Mouse (Mus musculus): Measurements from ENCODE around the gene Notch3. TPM values are rescaled to one million over a fixed set of nuclear protein-coding genes. Genes with fewer than 3 reads are reported as not detected.

The Notch3 gene
- total RNA-seq, 1 experiment = 37.4 TPM

DNA sequence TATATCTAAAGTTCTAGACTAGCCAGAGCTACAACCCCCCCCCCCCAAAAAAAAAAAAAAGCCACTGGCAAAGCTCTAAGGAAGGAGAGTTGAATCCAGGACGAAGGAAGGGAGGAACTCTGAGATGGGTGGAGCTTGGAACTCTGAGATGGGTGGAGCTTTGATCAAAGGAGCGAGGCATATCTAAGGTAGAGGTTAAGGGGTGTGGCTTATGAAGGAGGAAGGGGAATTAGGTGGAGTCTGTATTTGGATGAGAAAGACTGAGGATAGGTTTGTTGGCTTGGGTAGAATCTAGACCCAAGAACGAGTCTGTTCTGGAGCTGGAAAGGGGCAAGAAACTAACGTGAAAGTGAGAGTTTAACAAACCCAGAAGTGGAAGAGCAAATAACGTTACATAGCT, 23.2 kb upstream of the Notch3 start:
- DNase-seq (ENCODE audit: low read depth, low spot score) = peak; percentile 82
- Histone ChIP-seq H3K4me1 (ENCODE audit: control insufficient read depth in 2 of 2, insufficient read depth in 2 of 2, low read length in 2 of 2, poor library complexity in 1 of 2) (peaks cover 3 to 10% of the 10 kb centered on the region in 2 experiments; a peak in 3 of 4 replicates), H3K36me3 (ENCODE audit: control insufficient read depth, insufficient read depth, low read length, poor library complexity, severe bottlenecking) (no peaks in the 10 kb centered on the region), H3K9me3 (ENCODE audit: control insufficient read depth, insufficient read depth, low read depth, low read length) (no peaks in the 10 kb centered on the region), H3K27ac (ENCODE audit: insufficient read depth, low read depth, low read length, poor library complexity, severe bottlenecking) (no peak overlapping the region), H3K9ac (ENCODE audit: insufficient read depth, low read depth, low read length, poor library complexity, severe bottlenecking) (no peak overlapping the region), H3K4me3 (ENCODE audit: insufficient read depth in 1 of 2, low read depth in 1 of 2, low read length in 2 of 2, poor library complexity in 1 of 2, severe bottlenecking in 1 of 2) (peak overlapping the region; percentile 56; a peak in 2 of 4 replicates)
- TF ChIP-seq ZC3H11A (IDR thresholded peaks at IDR 0.05; ENCODE audit: borderline replicate concordance, low read depth, low read length) = no peak
- no peak for TF ChIP-seq HCFC1 (IDR thresholded peaks at IDR 0.05; ENCODE audit: borderline replicate concordance, insufficient read depth, low read length)
- no peak for TF ChIP-seq ZNF384 (IDR thresholded peaks at IDR 0.05; ENCODE audit: low read depth, low read length)
- TF ChIP-seq MAFK (IDR thresholded peaks at IDR 0.05; ENCODE audit: insufficient read depth, low read depth, low read length) = no peak
- TF ChIP-seq CHD2 (IDR thresholded peaks at IDR 0.05; ENCODE audit: low read depth, low read length) = no peak
- in situ Hi-C loops (cut with MboI; ENCODE audit: low sequenced_read_pairs in 2 of 2, unreplicated experiment in 2 of 2) = no loop called here

DNA sequence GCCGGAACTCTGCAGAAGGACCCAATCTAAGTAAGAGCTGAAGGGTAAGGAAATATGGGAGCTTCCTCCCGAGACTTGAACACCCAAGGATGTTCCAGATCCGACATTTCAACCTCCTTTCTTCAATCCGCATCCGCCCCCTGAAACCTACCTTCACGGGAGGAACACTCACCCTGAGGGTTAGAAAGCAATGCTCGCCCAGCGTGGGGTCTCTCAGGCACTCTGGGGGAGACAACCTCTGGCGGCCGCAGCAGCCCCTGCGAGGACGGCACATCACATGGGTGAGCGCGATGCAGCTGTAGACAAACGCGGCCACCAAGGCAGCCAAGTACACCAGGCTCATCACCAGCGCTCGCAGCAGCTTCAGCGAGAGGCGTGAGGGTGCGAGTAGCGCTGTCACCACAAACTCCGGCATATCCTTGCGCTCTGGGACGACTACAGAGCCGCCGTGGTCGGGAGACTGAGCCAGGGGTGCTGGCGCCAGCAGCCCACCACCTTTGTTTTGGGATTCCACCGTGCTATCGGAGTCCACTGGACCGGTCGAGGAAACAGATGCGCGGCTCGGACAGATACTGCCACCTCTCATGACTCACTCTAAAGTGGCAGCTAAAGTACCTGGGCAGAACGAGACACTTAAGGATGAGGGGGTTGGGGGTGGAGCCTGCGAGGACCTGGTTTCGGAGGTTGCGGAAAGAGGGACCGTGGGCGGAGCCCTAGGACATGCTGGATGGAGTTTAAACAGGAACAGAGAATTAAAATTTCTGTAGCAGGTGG, 22.4 kb upstream of the Notch3 start, which contains the start of gene Ephx3:
Gene Ephx3, minus strand, starts transcription at position 687 of the 774 bp plus-strand sequence.
- DNase-seq (ENCODE audit: low read depth, low spot score) = peak; percentile 48
- no peaks in the 10 kb centered on the region for H3K36me3 ChIP-seq (ENCODE audit: control insufficient read depth, insufficient read depth, low read length, poor library complexity, severe bottlenecking)
- H3K9ac ChIP-seq (ENCODE audit: insufficient read depth, low read depth, low read length, poor library complexity, severe bottlenecking) = peak within 1 kb of the TSS; percentile 32; the same call in 1 of the 2 replicates
- no peak within 1 kb of the TSS for H3K27ac ChIP-seq (ENCODE audit: insufficient read depth, low read depth, low read length, poor library complexity, severe bottlenecking)
- TF ChIP-seq ZC3H11A (IDR thresholded peaks at IDR 0.05; ENCODE audit: borderline replicate concordance, low read depth, low read length) (no peak), MAFK (IDR thresholded peaks at IDR 0.05; ENCODE audit: insufficient read depth, low read depth, low read length) (no peak)
- H3K9me3 ChIP-seq (ENCODE audit: control insufficient read depth, insufficient read depth, low read depth, low read length) = no peaks in the 10 kb centered on the region
- peaks cover 3 to 10% of the 10 kb centered on the region in 2 experiments; a peak in 3 of 4 replicates for H3K4me1 ChIP-seq (ENCODE audit: control insufficient read depth in 2 of 2, insufficient read depth in 2 of 2, low read length in 2 of 2, poor library complexity in 1 of 2)
- in situ Hi-C loops (cut with MboI; ENCODE audit: low sequenced_read_pairs in 2 of 2, unreplicated experiment in 2 of 2) = no loop called here
- peak within 1 kb of the TSS; percentile 56 for H3K4me3 ChIP-seq (ENCODE audit: insufficient read depth in 1 of 2, low read depth in 1 of 2, low read length in 2 of 2, poor library complexity in 1 of 2, severe bottlenecking in 1 of 2)

- no peak overlapping the region for H3K9ac ChIP-seq (ENCODE audit: insufficient read depth, low read depth, low read length, poor library complexity, severe bottlenecking)
- in situ Hi-C loops (cut with MboI; ENCODE audit: low sequenced_read_pairs in 2 of 2, unreplicated experiment in 2 of 2) = no loop called here
- TF ChIP-seq HCFC1 (IDR thresholded peaks at IDR 0.05; ENCODE audit: borderline replicate concordance, insufficient read depth, low read length) = no peak
- TF ChIP-seq ZC3H11A (IDR thresholded peaks at IDR 0.05; ENCODE audit: borderline replicate concordance, low read depth, low read length) = no peak
- TF ChIP-seq ZNF384 (IDR thresholded peaks at IDR 0.05; ENCODE audit: low read depth, low read length) = no peak
- TF ChIP-seq CHD2 (IDR thresholded peaks at IDR 0.05; ENCODE audit: low read depth, low read length) = no peak
- no peak for TF ChIP-seq MAFK (IDR thresholded peaks at IDR 0.05; ENCODE audit: insufficient read depth, low read depth, low read length)
- H3K4me3 ChIP-seq (ENCODE audit: insufficient read depth in 1 of 2, low read depth in 1 of 2, low read length in 2 of 2, poor library complexity in 1 of 2, severe bottlenecking in 1 of 2) = no peak overlapping the region
- no peaks in the 10 kb centered on the region for H3K9me3 ChIP-seq (ENCODE audit: control insufficient read depth, insufficient read depth, low read depth, low read length)
- peaks cover 1 to 9% of the 10 kb centered on the region in 2 experiments; a peak in 1 of 4 replicates for H3K4me1 ChIP-seq (ENCODE audit: control insufficient read depth in 2 of 2, insufficient read depth in 2 of 2, low read length in 2 of 2, poor library complexity in 1 of 2)
- H3K36me3 ChIP-seq (ENCODE audit: control insufficient read depth, insufficient read depth, low read length, poor library complexity, severe bottlenecking) = no peaks in the 10 kb centered on the region
- DNase-seq (ENCODE audit: low read depth, low spot score) = no peak
- H3K27ac ChIP-seq (ENCODE audit: insufficient read depth, low read depth, low read length, poor library complexity, severe bottlenecking) = no peak overlapping the region
These were observed 16.4 kb upstream of the Notch3 start for GRCm38 (mm10) chr17:32183017-32183416.

DNA sequence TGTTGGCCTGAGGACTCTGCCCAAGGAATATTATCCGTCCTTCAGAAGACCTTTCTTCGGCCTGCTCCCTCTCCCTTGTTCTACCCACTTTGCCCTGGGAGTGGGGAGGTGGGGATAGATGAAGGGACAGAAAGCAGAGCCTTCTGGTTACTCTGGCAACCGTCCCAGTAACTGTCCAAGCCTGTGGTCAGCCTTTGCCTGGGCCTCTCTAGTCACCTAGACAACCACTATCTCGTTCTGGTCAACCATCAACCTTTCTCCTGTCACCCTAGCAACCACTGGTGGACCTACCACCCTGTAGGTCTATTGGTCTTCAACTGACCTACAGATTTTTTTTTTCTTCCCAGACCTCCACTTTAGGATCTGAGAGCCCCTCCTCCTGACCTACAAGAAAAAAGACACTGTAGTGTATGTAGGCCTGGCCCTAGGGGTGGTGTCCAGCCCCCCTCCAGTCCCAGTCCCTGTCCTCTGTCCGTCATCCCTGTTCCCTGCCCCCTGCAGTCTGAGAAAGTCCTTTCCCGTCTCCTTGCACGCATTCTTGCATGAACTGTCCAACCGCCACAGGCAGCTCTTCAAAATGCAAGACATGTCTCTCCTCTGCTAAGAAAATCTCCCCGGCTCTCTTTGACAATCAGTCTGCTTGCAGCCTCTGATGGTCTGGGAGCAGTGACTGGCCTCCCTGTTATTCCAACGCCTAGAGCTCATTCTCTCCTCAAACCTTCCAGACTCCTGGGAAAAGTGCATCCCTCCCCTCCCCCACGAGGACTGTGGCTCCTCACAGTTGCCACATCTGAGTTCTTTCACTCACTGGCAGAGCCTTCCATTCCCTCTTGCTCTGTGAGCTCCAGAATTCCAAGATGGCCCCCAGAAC, 13.2 kb upstream of the Notch3 start:
- in situ Hi-C loops (cut with MboI; ENCODE audit: low sequenced_read_pairs in 2 of 2, unreplicated experiment in 2 of 2) = no loop called here
- Histone ChIP-seq H3K4me1 (ENCODE audit: control insufficient read depth in 2 of 2, insufficient read depth in 2 of 2, low read length in 2 of 2, poor library complexity in 1 of 2) (peaks cover 1 to 9% of the 10 kb centered on the region in 2 experiments; a peak in 1 of 4 replicates), H3K4me3 (ENCODE audit: insufficient read depth in 1 of 2, low read depth in 1 of 2, low read length in 2 of 2, poor library complexity in 1 of 2, severe bottlenecking in 1 of 2) (no peak overlapping the region), H3K36me3 (ENCODE audit: control insufficient read depth, insufficient read depth, low read length, poor library complexity, severe bottlenecking) (no peaks in the 10 kb centered on the region), H3K9ac (ENCODE audit: insufficient read depth, low read depth, low read length, poor library complexity, severe bottlenecking) (no peak overlapping the region), H3K27ac (ENCODE audit: insufficient read depth, low read depth, low read length, poor library complexity, severe bottlenecking) (no peak overlapping the region), H3K9me3 (ENCODE audit: control insufficient read depth, insufficient read depth, low read depth, low read length) (no peaks in the 10 kb centered on the region)
- no peak for DNase-seq (ENCODE audit: low read depth, low spot score)
- no peak for TF ChIP-seq ZNF384 (IDR thresholded peaks at IDR 0.05; ENCODE audit: low read depth, low read length)

All from ES-E14 (cell line).